Mouse (Mus musculus) liver, embryonic 14.5 days (tissue): ENCODE data around the gene Ndufb7.

Experiments
- CTCF ChIP-seq: IDR thresholded peaks from 2 replicates; pipeline ENCODE4 v1.5.1; 2016; ENCODE audit warnings: antibody characterized with exemption, low read depth, control low read depth
- EP300 ChIP-seq: IDR thresholded peaks from 2 replicates; pipeline ENCODE4 v1.6.1; 2016; ENCODE audit warnings: antibody characterized with exemption, low read depth

- TF ChIP-seq CTCF (peak; percentile 38; the same call in 1 of the 2 replicates), EP300 (peak; percentile 10; the same call in 1 of the 2 replicates)
Observed at GRCm38 (mm10) chr8:83594167-83595049, 27.9 kb downstream of the Ndufb7 start.
